Mouse (Mus musculus): Measurements from ENCODE around the gene Gtf2ird1.

The Gtf2ird1 gene

DNA sequence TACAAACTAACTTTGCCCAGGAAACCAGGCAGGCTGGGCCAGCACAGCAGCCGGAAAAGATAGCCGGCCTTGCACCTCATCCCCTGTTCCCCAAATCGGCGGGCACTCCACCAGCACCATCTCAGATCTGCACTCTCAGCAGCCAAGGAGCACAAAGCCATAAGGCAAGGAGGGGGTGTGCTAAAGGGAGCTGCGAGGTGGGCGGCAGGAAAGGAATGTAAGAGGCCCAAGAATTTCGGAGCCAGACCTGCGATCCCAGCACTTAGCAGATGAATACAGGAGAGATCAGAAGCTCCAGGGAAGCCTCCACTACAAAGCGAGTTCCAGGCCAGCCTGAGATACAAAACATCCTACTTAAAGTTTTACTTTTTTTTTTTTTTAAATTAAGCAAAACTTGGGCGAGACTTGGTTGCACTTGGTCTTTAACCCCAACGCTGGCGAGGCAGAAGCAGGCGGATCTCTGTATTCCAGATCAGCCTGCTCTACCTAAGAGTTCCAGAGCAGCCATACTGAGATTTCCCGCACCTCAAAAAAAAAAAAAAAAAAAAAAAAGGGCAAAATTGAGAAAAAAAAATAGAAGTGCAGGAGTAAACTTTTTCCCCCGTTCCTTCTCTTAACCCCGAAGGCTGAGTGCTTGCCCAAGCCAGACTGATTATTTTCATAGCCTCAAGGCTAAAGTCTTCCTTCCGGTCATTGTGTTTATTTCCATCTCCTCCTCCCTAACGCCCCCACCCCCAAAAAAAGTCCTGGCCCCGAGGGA is 143.6 kb downstream of the Gtf2ird1 start:
- DNase-seq (ENCODE audit: low spot score): no peak

DNA sequence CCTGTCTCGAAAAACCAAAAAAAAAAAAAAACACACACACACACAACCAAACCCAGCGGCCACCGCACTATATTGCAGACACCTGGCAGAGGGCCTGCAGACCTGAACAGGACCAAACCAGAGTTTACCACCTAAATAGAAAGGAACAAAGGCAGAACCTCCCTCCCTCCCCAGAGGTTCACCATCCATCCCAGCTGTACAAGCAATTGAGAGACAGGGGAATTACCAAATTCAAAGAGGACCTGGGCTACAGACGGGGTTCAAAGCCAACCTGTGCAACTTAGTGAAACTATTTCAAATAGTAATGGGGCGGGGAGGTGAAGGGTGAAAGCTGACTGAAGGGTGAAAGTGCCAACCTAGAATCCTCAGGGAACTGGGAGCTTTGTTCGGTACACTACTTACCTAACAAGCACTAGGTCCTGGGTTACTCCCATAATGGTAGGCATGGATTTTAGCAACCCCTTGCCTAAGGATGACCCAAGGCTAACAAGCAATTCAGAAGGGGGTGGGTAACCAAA is 144.6 kb downstream of the Gtf2ird1 start:
- DNase-seq (ENCODE audit: low spot score): no peak

DNA sequence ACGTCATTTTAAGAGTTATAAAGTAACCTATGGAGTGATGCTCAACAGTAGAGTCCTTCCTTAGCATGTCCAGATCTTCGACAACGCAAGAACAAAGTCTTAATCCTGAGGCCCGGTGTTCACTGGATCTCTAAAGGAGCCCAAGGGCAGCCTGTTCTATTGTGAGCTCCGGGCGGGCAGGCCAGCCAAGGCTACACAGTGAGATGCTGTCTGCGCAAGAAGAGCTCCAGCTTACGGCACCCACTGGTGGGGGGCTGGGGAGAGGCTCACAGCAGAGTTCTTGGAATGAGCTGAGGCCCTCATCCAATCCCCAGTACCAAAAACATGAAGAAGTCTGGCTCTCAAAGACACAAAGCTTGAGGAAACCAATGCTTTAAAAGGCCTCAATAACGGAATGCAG is 146.3 kb downstream of the Gtf2ird1 start:
- DNase-seq (ENCODE audit: low spot score): no peak

DNA sequence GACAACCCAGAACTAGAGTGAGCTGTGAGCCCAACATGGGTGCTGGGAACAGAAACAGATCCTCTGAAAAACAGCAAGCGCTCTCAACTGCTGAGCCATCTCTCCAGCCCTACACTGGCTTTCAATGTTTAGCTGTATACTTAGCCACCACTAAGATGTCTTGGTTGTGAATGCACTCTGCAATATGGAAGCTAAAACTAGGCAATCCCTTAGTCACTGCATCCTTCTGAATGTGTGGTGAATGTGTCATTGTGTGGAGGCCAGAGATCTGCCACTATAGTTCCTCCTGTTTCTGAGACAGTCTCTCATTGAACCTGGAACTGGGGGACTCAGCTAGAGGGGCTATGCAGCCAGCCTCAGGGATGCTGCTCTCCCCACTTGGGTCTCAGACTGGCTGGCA is 147.2 kb downstream of the Gtf2ird1 start:
- no peak for DNase-seq (ENCODE audit: low spot score)
